Mouse (Mus musculus) C2C12 (cell line): ENCODE measurements at regions not wholly inside any gene's neighbourhood (a gene's known extent, or its start where the extent isn't known, plus 50 kb on each side); places are given as distances from the start of the nearest gene placed in this dataset.

Experiments used
- H3K27me3 ChIP-seq: one replicate; pipeline ENCODE4 v1.6.1; 2011; ENCODE audit not compliant: control insufficient read depth, insufficient read depth, insufficient read length
- H3K36me3 ChIP-seq: one replicate; pipeline ENCODE4 v1.6.1; 2011; ENCODE audit not compliant: control insufficient read depth, insufficient read depth
- H3K4me3 ChIP-seq: one replicate; pipeline ENCODE4 v1.5.1; 2011; ENCODE audit warnings: mild to moderate bottlenecking, control low read depth; ENCODE audit not compliant: poor library complexity, insufficient read depth, severe bottlenecking
- H3K79me2 ChIP-seq: one replicate; pipeline ENCODE4 v1.6.1; 2011; ENCODE audit not compliant: control insufficient read depth, insufficient read depth
- H3K79me3 ChIP-seq: one replicate; pipeline ENCODE4 v1.6.1; 2011; ENCODE audit warnings: low read depth, control low read depth
- H3ac ChIP-seq: one replicate; pipeline ENCODE3; 2011; ENCODE audit warnings: low read depth; ENCODE audit not compliant: control insufficient read depth, insufficient read length
- CEBPB ChIP-seq: IDR thresholded peaks from one replicate; pipeline ENCODE4 v1.6.1; 2011; ENCODE audit warnings: low read depth, mild to moderate bottlenecking, control low read depth, moderate library complexity
- CTCF ChIP-seq: IDR thresholded peaks from one replicate; pipeline ENCODE4 v1.5.1; 2011; ENCODE audit not compliant: control insufficient read depth, insufficient read depth, insufficient read length
- FOSL1 ChIP-seq: IDR thresholded peaks from one replicate; pipeline ENCODE4 v1.8.0; 2011; ENCODE audit warnings: mild to moderate bottlenecking, low read length; ENCODE audit not compliant: poor library complexity, insufficient read depth, severe bottlenecking
- MAX ChIP-seq: IDR thresholded peaks from one replicate; pipeline ENCODE4 v1.6.1; 2011; ENCODE audit warnings: mild to moderate bottlenecking, control low read depth
- MYOD1 ChIP-seq: IDR thresholded peaks from one replicate; pipeline ENCODE4 v1.6.1; 2011; ENCODE audit warnings: low read depth; ENCODE audit not compliant: control insufficient read depth, insufficient read length
- MYOG ChIP-seq: IDR thresholded peaks from one replicate; pipeline ENCODE4 v1.6.1; 2011; ENCODE audit not compliant: control insufficient read depth, insufficient read length; ENCODE audit errors: extremely low read depth
- USF1 ChIP-seq: IDR thresholded peaks from one replicate; pipeline ENCODE4 v1.6.1; 2011; ENCODE audit warnings: low read depth, mild to moderate bottlenecking, control low read depth, moderate library complexity

GRCm38 (mm10) chr9:61808351-61809225 lies 105.8 kb downstream of the Rplp1 start:
- Histone ChIP-seq H3K27me3 (peaks cover 29% of the 10 kb centered on the region), H3K36me3 (no peaks in the 10 kb centered on the region), H3ac (no peak overlapping the region), H3K4me3 (no peak overlapping the region), H3K79me2 (no peaks in the 10 kb centered on the region), H3K79me3 (no peaks in the 10 kb centered on the region)
- TF ChIP-seq MAX (no peak), MYOD1 (no peak), CEBPB (no peak), CTCF (no peak), FOSL1 (no peak), USF1 (no peak), MYOG (no peak)

- Histone ChIP-seq H3K79me2 (no peaks in the 10 kb centered on the region), H3K79me3 (no peaks in the 10 kb centered on the region), H3K36me3 (no peaks in the 10 kb centered on the region), H3K27me3 (peaks cover 47% of the 10 kb centered on the region), H3K4me3 (no peak overlapping the region), H3ac (no peak overlapping the region)
- TF ChIP-seq MYOD1: no peak
- TF ChIP-seq CTCF: no peak
- no peak for TF ChIP-seq CEBPB
- TF ChIP-seq FOSL1: no peak
- TF ChIP-seq MAX: no peak
- no peak for TF ChIP-seq USF1
- no peak for TF ChIP-seq MYOG
Observed at GRCm38 (mm10) chr9:61805971-61806370, 108.4 kb downstream of the Rplp1 start.

- no peaks in the 10 kb centered on the region for H3K79me3 ChIP-seq
- H3K79me2 ChIP-seq: no peaks in the 10 kb centered on the region
- no peak overlapping the region for H3K4me3 ChIP-seq
- TF ChIP-seq MAX: no peak
- H3K27me3 ChIP-seq: peaks cover 57% of the 10 kb centered on the region
- no peak overlapping the region for H3ac ChIP-seq
- no peaks in the 10 kb centered on the region for H3K36me3 ChIP-seq
Observed at GRCm38 (mm10) chr9:61803555-61803954, 110.8 kb downstream of the Rplp1 start.

GRCm38 (mm10) chr9:61802694-61803093 lies 111.6 kb downstream of the Rplp1 start:
- Histone ChIP-seq H3K79me3 (no peaks in the 10 kb centered on the region), H3K79me2 (no peaks in the 10 kb centered on the region), H3K4me3 (no peak overlapping the region), H3K36me3 (no peaks in the 10 kb centered on the region), H3K27me3 (peaks cover 60% of the 10 kb centered on the region), H3ac (no peak overlapping the region)
- TF ChIP-seq CTCF (no peak), MYOD1 (no peak)

- TF ChIP-seq MAX (no peak), MYOD1 (no peak), CTCF (no peak), USF1 (no peak), MYOG (no peak), FOSL1 (no peak), CEBPB (no peak)
- Histone ChIP-seq H3K79me3 (no peaks in the 10 kb centered on the region), H3K4me3 (no peak overlapping the region), H3K36me3 (no peaks in the 10 kb centered on the region), H3K27me3 (peaks cover 44% of the 10 kb centered on the region), H3K79me2 (no peaks in the 10 kb centered on the region), H3ac (no peak overlapping the region)
Observed at GRCm38 (mm10) chr9:61799535-61799934, 114.8 kb downstream of the Rplp1 start.

GRCm38 (mm10) chr9:61795910-61796309 lies 118.4 kb downstream of the Rplp1 start:
- Histone ChIP-seq H3K79me3 (no peaks in the 10 kb centered on the region), H3ac (no peak overlapping the region), H3K36me3 (no peaks in the 10 kb centered on the region), H3K79me2 (no peaks in the 10 kb centered on the region), H3K27me3 (peaks cover 26% of the 10 kb centered on the region), H3K4me3 (no peak overlapping the region)
- TF ChIP-seq FOSL1 (no peak), USF1 (no peak), MYOG (no peak), MYOD1 (no peak), CTCF (no peak), CEBPB (no peak), MAX (no peak)
